Mouse (Mus musculus) intestine, postnatal 0 days (tissue): ENCODE data around the gene Antxr2. TPM values are rescaled to one million over a fixed set of nuclear protein-coding genes. Genes with fewer than 3 reads are reported as not detected.

ENCODE experiments used
- ATAC-seq: fragments of 200-750 bp; cut with Nextera tagmentation; 2 replicates; pipeline ENCODE4 v1.8.0; 2017; ENCODE audit warnings: mild to moderate bottlenecking, moderate TSS enrichment, moderate library complexity
- H3K27ac ChIP-seq: fragments of 300-500 bp; sonication (generic); 2 replicates; pipeline ENCODE4 v1.5.1; 2014; ENCODE audit warnings: mild to moderate bottlenecking, low read depth, low read length, moderate library complexity
- H3K27me3 ChIP-seq: fragments of 300-500 bp; sonication (generic); replicated peaks from 2 replicates; pipeline ENCODE4 v1.6.1; 2014; ENCODE audit warnings: low read length, mixed read lengths; ENCODE audit not compliant: control insufficient read depth, insufficient read depth
- H3K36me3 ChIP-seq: fragments of 300-500 bp; sonication (generic); 2 replicates; pipeline ENCODE4 v1.6.1; 2014; ENCODE audit warnings: mild to moderate bottlenecking, moderate library complexity; ENCODE audit not compliant: control insufficient read depth, insufficient read depth
- H3K4me1 ChIP-seq: fragments of 300-500 bp; sonication (generic); replicated peaks from 2 replicates; pipeline ENCODE4 v1.6.1; 2014; ENCODE audit warnings: antibody characterized with exemption, low read length, mixed read lengths; ENCODE audit not compliant: control insufficient read depth, insufficient read depth
- H3K4me2 ChIP-seq: fragments of 300-500 bp; sonication (generic); replicated peaks from 2 replicates; pipeline ENCODE4 v1.6.1; 2014; ENCODE audit warnings: low read depth, mild to moderate bottlenecking, moderate library complexity
- H3K4me3 ChIP-seq: fragments of 300-500 bp; sonication (generic); 2 replicates; pipeline ENCODE4 v1.5.1; 2014; ENCODE audit warnings: low read depth, low read length
- H3K9ac ChIP-seq: fragments of 300-500 bp; sonication (generic); 2 replicates; pipeline ENCODE4 v1.6.1; 2014; ENCODE audit warnings: mild to moderate bottlenecking, low read depth, low read length
- H3K9me3 ChIP-seq: fragments of 300-500 bp; sonication (generic); 2 replicates; pipeline ENCODE4 v1.6.1; 2016; ENCODE audit warnings: mixed run types; ENCODE audit not compliant: control insufficient read depth
- CTCF ChIP-seq: sonication (generic); IDR thresholded peaks from 2 replicates; pipeline ENCODE4 v1.5.1; 2016; ENCODE audit warnings: low read depth, mild to moderate bottlenecking, control low read depth, antibody characterized with exemption, moderate library complexity
- WGBS: fragments of 180-500 bp; shearing (Covaris S2); extraction: QIAGEN DNeasy Blood & Tissue Kit; methylation state at CpG from one replicate; pipeline ENCODE4 v1.1.7; 2014; 5-methylcytosine and 5-hydroxymethylcytosine counted together
- polyA plus RNA-seq: library from polyadenylated mRNA; unstranded; fragments of >200 nt; fragmentation: Nextera tagmentation; extraction: Ambion mirVana; gene quantifications from 2 replicates; pipeline ENCODE4 v1.2.1, GENCODE M21; 2015

The Antxr2 gene
- polyA plus RNA-seq, 1 experiment from 2014 or later: 18.3 TPM

DNA sequence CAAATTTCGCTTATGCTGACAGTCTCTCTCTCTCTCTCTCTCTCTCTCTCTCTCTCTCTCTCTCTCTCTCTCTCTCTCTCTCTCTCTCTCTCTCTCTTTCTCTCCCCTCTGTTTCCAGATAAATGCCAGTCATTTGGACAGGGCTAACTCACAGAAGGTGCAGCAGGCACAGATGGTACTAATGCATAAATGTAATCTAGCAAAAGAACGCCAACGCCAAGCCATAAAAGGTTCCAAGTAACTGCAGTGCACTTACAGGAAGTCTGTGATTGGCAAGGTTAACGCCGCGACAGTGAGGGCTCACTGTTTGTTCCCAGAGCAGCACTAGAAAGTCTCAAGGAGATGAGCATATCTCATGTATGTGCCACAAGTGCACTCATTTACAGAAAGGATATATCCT lies 123.4 kb downstream of the Antxr2 start:
- no peak overlapping the region for H3K4me2 ChIP-seq
- H3K4me3 ChIP-seq: no peak overlapping the region
- ATAC-seq: no peak
- H3K9ac ChIP-seq: no peak overlapping the region
- H3K27me3 ChIP-seq: no peaks in the 10 kb centered on the region
- no peak for TF ChIP-seq CTCF
- H3K9me3 ChIP-seq: no peaks in the 10 kb centered on the region
- WGBS: 76% methylated on average over 6 of the region's 6 CpGs
- H3K36me3 ChIP-seq: no peaks in the 10 kb centered on the region
- no peak overlapping the region for H3K27ac ChIP-seq
- no peaks in the 10 kb centered on the region for H3K4me1 ChIP-seq

GRCm38 (mm10) chr5:97906537-97907266 lies 124.1 kb downstream of the Antxr2 start:
- WGBS: 91% methylated on average over 13 of the region's 13 CpGs
- TF ChIP-seq CTCF: no peak
- H3K9ac ChIP-seq: no peak overlapping the region
- no peak overlapping the region for H3K4me3 ChIP-seq
- H3K36me3 ChIP-seq: no peaks in the 10 kb centered on the region
- H3K27me3 ChIP-seq: no peaks in the 10 kb centered on the region
- no peak for ATAC-seq
- H3K4me2 ChIP-seq: no peak overlapping the region
- H3K27ac ChIP-seq: no peak overlapping the region
- no peaks in the 10 kb centered on the region for H3K9me3 ChIP-seq
- H3K4me1 ChIP-seq: no peaks in the 10 kb centered on the region

DNA sequence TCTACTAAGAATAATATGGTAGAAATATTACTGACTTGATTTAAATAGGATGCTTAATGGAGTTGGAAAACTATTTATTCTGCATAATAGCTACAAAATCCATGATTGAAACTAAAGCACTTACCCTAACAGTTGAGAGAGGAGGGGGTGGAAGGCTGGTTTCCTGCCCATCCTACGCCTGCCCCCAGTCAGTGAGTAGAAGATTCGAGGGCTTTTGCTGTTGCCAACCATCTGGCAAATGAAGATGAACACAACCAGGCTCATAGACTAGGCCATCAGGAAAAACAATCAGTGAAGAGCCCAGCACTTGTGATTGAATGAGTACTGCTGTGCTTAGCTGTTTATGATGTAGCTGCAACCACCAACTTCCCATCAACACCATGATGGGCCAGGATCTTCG lies 125.0 kb downstream of the Antxr2 start:
- no peak for TF ChIP-seq CTCF
- no peak overlapping the region for H3K9ac ChIP-seq
- H3K27me3 ChIP-seq: no peaks in the 10 kb centered on the region
- no peak overlapping the region for H3K4me2 ChIP-seq
- no peaks in the 10 kb centered on the region for H3K9me3 ChIP-seq
- no peaks in the 10 kb centered on the region for H3K36me3 ChIP-seq
- WGBS: 85% methylated on average over 3 of the region's 3 CpGs
- no peaks in the 10 kb centered on the region for H3K4me1 ChIP-seq
- ATAC-seq: no peak
- H3K4me3 ChIP-seq: no peak overlapping the region
- H3K27ac ChIP-seq: no peak overlapping the region

GRCm38 (mm10) chr5:97901096-97901495 lies 129.7 kb downstream of the Antxr2 start:
- no peak for ATAC-seq
- no peaks in the 10 kb centered on the region for H3K4me1 ChIP-seq

DNA sequence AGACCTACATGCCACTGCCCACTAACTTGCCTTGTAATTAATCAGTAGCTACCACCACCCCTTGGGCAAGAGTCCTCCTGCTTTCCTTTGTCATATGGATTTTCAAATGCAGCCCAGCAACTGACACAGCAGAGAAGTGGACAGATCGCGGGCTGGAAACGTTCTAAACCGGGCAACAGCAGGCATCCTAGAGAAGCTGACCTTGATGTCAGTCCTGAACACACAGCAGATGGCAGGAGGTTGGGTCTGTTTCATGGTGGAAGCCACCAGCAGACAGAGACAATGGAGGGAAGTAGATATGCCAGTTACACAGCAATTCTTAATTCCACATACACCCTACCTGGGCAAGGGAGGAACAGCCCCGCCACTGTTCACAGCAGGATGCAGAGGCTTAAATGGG lies 131.5 kb downstream of the Antxr2 start:
- no peaks in the 10 kb centered on the region for H3K4me1 ChIP-seq
- no peak overlapping the region for H3K4me2 ChIP-seq
- no peaks in the 10 kb centered on the region for H3K36me3 ChIP-seq
- ATAC-seq: no peak
- H3K27me3 ChIP-seq: no peaks in the 10 kb centered on the region
- H3K27ac ChIP-seq: no peak overlapping the region
- 94% methylated on average over 5 of the region's 5 CpGs for WGBS
- H3K9ac ChIP-seq: no peak overlapping the region
- H3K4me3 ChIP-seq: no peak overlapping the region
- H3K9me3 ChIP-seq: no peaks in the 10 kb centered on the region
- no peak for TF ChIP-seq CTCF

More at GRCm38 (mm10) chr5:97901096-97901495, 129.7 kb downstream of the Antxr2 start:
- Histone ChIP-seq H3K9me3 (no peaks in the 10 kb centered on the region), H3K27ac (no peak overlapping the region), H3K4me3 (no peak overlapping the region), H3K36me3 (no peaks in the 10 kb centered on the region), H3K4me2 (no peak overlapping the region), H3K9ac (no peak overlapping the region), H3K27me3 (no peaks in the 10 kb centered on the region)
- no peak for TF ChIP-seq CTCF
- 96% methylated on average over 7 of the region's 7 CpGs for WGBS

DNA sequence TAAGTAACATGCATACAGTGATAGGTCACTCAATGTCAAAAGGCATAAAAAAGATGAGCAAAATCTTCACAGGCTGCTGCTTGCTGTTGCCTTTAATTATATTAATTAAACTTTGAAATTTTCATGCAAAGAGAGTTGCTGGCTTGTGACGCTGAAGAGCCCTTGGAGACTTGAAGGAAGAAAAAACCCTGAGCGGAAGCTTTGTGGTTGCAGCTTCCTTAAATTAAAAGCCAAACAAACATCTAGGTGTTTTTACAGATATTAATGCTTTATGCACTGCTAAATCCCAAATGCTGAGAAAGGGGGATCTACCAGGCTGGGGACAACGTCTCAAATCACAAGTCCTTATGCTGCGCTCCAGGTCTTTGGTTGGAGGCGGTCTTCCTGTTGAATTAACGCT lies 145.4 kb downstream of the Antxr2 start:
- Histone ChIP-seq H3K9ac (no peak overlapping the region), H3K27me3 (no peaks in the 10 kb centered on the region), H3K9me3 (no peaks in the 10 kb centered on the region), H3K4me3 (no peak overlapping the region), H3K27ac (no peak overlapping the region), H3K36me3 (peaks cover 21% of the 10 kb centered on the region), H3K4me2 (no peak overlapping the region), H3K4me1 (no peaks in the 10 kb centered on the region)
- TF ChIP-seq CTCF: no peak
- whole genome bisulfite sequencing: 97% methylated on average over 6 of the region's 6 CpGs
- no peak for ATAC-seq

- H3K4me2 ChIP-seq: no peak overlapping the region
- H3K27ac ChIP-seq: no peak overlapping the region
- no peak overlapping the region for H3K4me3 ChIP-seq
- TF ChIP-seq CTCF: no peak
- H3K9me3 ChIP-seq: no peaks in the 10 kb centered on the region
- no peaks in the 10 kb centered on the region for H3K4me1 ChIP-seq
- no peak overlapping the region for H3K9ac ChIP-seq
- H3K27me3 ChIP-seq: no peaks in the 10 kb centered on the region
- no peak for ATAC-seq
- 55% methylated on average over 3 of the region's 3 CpGs for WGBS
- H3K36me3 ChIP-seq: peaks cover 21% of the 10 kb centered on the region
Measured at GRCm38 (mm10) chr5:97884110-97884509, 146.7 kb downstream of the Antxr2 start.
